Mouse (Mus musculus): Measurements from ENCODE around the gene Hist1h4j. TPM values are rescaled to one million over a fixed set of nuclear protein-coding genes. Genes with fewer than 3 reads are reported as not detected.
A peak's percentile ranks its signal among the peaks of the same experiment; 100 is the strongest.
"Not testable (repeated sequence)": the region's sequence is repeated elsewhere in the genome, so short reads cannot be mapped to it uniquely, and the experiment has no call there.

The Hist1h4j gene
- polyA plus RNA-seq (2015; fragmentation: Nextera tagmentation; extraction: Ambion mirVana) = 0.41 and 0.81 TPM in 2 replicates

- H3K36me3 ChIP-seq; H3K9me3 ChIP-seq (replicated peaks); H3K27me3 ChIP-seq: not testable (repeated sequence)
- Histone ChIP-seq H3K4me3 (replicated peaks) (peak within 1 kb of the TSS; percentile 63), H3K9ac (peak within 1 kb of the TSS; percentile 81), H3K4me1 (replicated peaks) (peaks cover 41% of the 10 kb centered on the region), H3K4me2 (peak within 1 kb of the TSS; percentile 80), H3K27ac (peak within 1 kb of the TSS; percentile 96)
- ATAC-seq (ENCODE audit: low read depth) (peak; percentile 90), DNase-seq (peak; percentile 79)
- under 1% methylated on average over 42 of the region's 56 CpGs for WGBS (ENCODE audit: insufficient replicate concordance)
Measured at GRCm38 (mm10) chr13:21734906-21735767, at the start of gene Hist1h4j. TSS of gene Hist1h4j (plus strand) at chr13:21735064.

- no peak within 1 kb of the TSS for H3K27ac ChIP-seq
- H3K9ac ChIP-seq = no peak within 1 kb of the TSS
- H3K9me3 ChIP-seq (replicated peaks) = no peaks in the 10 kb centered on the region
- no peaks in the 10 kb centered on the region for H3K36me3 ChIP-seq
- no peaks in the 10 kb centered on the region for H3K27me3 ChIP-seq
- no peak within 1 kb of the TSS for H3K4me3 ChIP-seq (replicated peaks)
- H3K4me1 ChIP-seq (replicated peaks) = no peaks in the 10 kb centered on the region
- no peak within 1 kb of the TSS for H3K4me2 ChIP-seq
- no peak for ATAC-seq (ENCODE audit: low read depth)
- no peak for DNase-seq
Measured at GRCm38 (mm10) chr13:21697811-21698210, 37.1 kb upstream of the Hist1h4j start, which contains the start of gene Olfr1359. TSS of gene Olfr1359 (plus strand) at chr13:21698111.

DNA sequence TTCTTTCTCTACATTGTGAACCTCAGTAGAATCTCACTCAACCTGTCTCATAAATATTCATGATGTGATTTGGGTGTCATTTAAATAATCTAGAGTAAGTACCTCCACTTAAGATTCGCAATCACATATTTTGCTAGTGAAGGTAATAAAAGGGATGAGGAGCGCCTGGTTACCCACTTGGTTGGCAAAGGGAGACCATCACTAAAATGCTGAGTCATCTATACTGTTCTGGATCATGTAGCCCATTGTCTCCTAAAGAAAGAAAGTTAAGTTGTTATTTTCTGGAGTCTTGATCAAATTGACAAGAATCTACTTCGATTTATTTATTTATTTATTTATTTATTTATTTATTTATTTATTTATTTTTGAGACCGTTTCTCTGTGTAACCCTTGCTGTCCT, 28.2 kb upstream of the Hist1h4j start:
- Histone ChIP-seq H3K9ac (no peak overlapping the region), H3K36me3 (no peaks in the 10 kb centered on the region), H3K27ac (no peak overlapping the region), H3K4me3 (replicated peaks) (no peak overlapping the region), H3K9me3 (replicated peaks) (no peaks in the 10 kb centered on the region), H3K4me1 (replicated peaks) (peaks cover 7% of the 10 kb centered on the region), H3K4me2 (no peak overlapping the region), H3K27me3 (no peaks in the 10 kb centered on the region)
- no peak for ATAC-seq (ENCODE audit: low read depth)
- DNase-seq = no peak
- WGBS (ENCODE audit: insufficient replicate concordance) = 56% methylated on average over 4 of the region's 4 CpGs

- peak overlapping the region; percentile 62 for H3K4me2 ChIP-seq
- peak; percentile 83 for DNase-seq
- H3K9me3 ChIP-seq (replicated peaks) = no peaks in the 10 kb centered on the region
- H3K4me1 ChIP-seq (replicated peaks) = peaks cover 27% of the 10 kb centered on the region
- H3K27ac ChIP-seq = peak overlapping the region; percentile 80
- H3K9ac ChIP-seq = peak overlapping the region; percentile 79
- no peaks in the 10 kb centered on the region for H3K27me3 ChIP-seq
- peak; percentile 70 for ATAC-seq (ENCODE audit: low read depth)
- no peaks in the 10 kb centered on the region for H3K36me3 ChIP-seq
- WGBS (ENCODE audit: insufficient replicate concordance) = under 1% methylated on average over 32 of the region's 32 CpGs
- peak overlapping the region; percentile 71 for H3K4me3 ChIP-seq (replicated peaks)
Measured at GRCm38 (mm10) chr13:21710031-21710711, 24.7 kb upstream of the Hist1h4j start.

GRCm38 (mm10) chr13:21710821-21711525, 23.9 kb upstream of the Hist1h4j start:
- WGBS (ENCODE audit: insufficient replicate concordance) = 1% methylated on average over 22 of the region's 22 CpGs
- ATAC-seq (ENCODE audit: low read depth) (peak; percentile 60), DNase-seq (peak; percentile 72)
- no peaks in the 10 kb centered on the region for H3K27me3 ChIP-seq
- H3K27ac ChIP-seq = peak overlapping the region; percentile 43; the same call in 1 of the 2 replicates
- H3K4me2 ChIP-seq = peak overlapping the region; percentile 86
- peak overlapping the region; percentile 76 for H3K9ac ChIP-seq
- H3K36me3 ChIP-seq = no peaks in the 10 kb centered on the region
- H3K9me3 ChIP-seq (replicated peaks) = no peaks in the 10 kb centered on the region
- H3K4me3 ChIP-seq (replicated peaks) = peak overlapping the region; percentile 66
- peaks cover 31% of the 10 kb centered on the region for H3K4me1 ChIP-seq (replicated peaks)

- 23% methylated on average over 4 of the region's 4 CpGs for WGBS (ENCODE audit: insufficient replicate concordance)
- Histone ChIP-seq H3K9ac (peak overlapping the region; percentile 76), H3K36me3 (no peaks in the 10 kb centered on the region), H3K27ac (peak overlapping the region; percentile 50), H3K9me3 (replicated peaks) (no peaks in the 10 kb centered on the region), H3K27me3 (no peaks in the 10 kb centered on the region), H3K4me1 (replicated peaks) (peaks cover 32% of the 10 kb centered on the region), H3K4me3 (replicated peaks) (peak overlapping the region; percentile 66), H3K4me2 (peak overlapping the region; percentile 86)
- DNase-seq (peak; percentile 15), ATAC-seq (ENCODE audit: low read depth) (no peak)
Measured at GRCm38 (mm10) chr13:21711698-21712097, 23.2 kb upstream of the Hist1h4j start.

DNA sequence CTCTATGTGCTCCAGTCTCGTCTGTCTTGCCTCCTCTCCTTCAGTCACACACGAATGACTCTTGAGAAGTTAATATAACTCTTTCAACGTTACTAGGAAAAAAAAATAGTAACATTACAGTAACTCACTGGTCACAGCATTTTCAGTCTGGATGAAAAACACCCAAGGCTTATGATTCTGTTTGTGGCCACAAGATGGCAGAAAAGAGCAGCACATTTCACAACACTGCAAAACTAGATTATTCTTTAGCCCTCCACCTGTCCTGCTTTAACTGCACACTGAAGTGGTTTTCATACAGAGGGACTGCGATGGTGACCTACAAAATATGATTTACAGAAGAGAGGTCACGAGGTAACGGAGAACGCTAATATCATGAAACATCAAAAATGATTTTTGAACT, 20.1 kb upstream of the Hist1h4j start:
- H3K9ac ChIP-seq = peak overlapping the region; percentile 88
- under 1% methylated on average over 7 of the region's 7 CpGs for WGBS (ENCODE audit: insufficient replicate concordance)
- H3K4me1 ChIP-seq (replicated peaks) = peaks cover 51% of the 10 kb centered on the region
- no peak for ATAC-seq (ENCODE audit: low read depth)
- no peaks in the 10 kb centered on the region for H3K27me3 ChIP-seq
- peak overlapping the region; percentile 99 for H3K27ac ChIP-seq
- no peaks in the 10 kb centered on the region for H3K9me3 ChIP-seq (replicated peaks)
- peak; percentile 62 for DNase-seq
- H3K4me3 ChIP-seq (replicated peaks) = peak overlapping the region; percentile 63
- H3K4me2 ChIP-seq = peak overlapping the region; percentile 86
- no peaks in the 10 kb centered on the region for H3K36me3 ChIP-seq

DNA sequence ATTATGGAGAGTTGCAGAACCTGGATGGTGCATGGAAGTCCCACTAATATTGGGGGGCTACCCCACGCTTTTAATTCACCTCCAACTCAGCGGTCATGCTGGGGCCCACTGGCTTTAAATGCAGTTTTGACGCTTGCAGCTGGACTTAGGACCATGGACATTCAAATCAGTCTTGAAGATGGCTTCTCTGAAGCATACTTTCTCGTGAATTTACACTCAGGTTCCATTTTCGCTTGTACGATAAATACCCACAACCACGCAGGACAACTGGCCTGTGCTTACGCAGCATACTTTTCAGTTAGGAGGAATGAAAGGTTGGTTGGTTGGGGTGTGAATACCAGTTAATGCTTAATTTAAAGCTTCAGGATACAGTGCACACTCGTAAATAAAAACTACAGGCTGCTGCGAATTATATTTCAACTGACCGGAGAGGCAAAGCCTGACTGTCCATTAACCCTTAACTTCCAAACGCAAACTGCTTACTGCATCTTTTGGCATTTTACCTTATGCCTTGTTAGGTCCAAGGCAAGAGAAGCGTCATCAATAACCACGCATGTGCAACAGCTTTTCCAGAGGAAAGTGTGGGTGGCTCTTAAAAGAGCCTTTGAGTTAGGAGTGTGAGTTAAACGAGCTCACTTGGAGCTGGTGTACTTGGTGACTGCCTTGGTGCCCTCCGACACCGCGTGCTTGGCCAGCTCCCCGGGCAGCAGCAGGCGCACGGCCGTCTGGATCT, 19.6 kb upstream of the Hist1h4j start:
- Histone ChIP-seq H3K27me3 (no peaks in the 10 kb centered on the region), H3K9ac (peak overlapping the region; percentile 88), H3K4me2 (peak overlapping the region; percentile 86), H3K4me1 (replicated peaks) (peaks cover 57% of the 10 kb centered on the region), H3K27ac (peak overlapping the region; percentile 99), H3K36me3 (no peaks in the 10 kb centered on the region), H3K9me3 (replicated peaks) (no peaks in the 10 kb centered on the region), H3K4me3 (replicated peaks) (peak overlapping the region; percentile 63)
- ATAC-seq (ENCODE audit: low read depth) (0 out of 2 replicates have a peak, but pooled peaks have one; percentile 0), DNase-seq (no peak)
- under 1% methylated on average over 22 of the region's 22 CpGs for WGBS (ENCODE audit: insufficient replicate concordance)

DNA sequence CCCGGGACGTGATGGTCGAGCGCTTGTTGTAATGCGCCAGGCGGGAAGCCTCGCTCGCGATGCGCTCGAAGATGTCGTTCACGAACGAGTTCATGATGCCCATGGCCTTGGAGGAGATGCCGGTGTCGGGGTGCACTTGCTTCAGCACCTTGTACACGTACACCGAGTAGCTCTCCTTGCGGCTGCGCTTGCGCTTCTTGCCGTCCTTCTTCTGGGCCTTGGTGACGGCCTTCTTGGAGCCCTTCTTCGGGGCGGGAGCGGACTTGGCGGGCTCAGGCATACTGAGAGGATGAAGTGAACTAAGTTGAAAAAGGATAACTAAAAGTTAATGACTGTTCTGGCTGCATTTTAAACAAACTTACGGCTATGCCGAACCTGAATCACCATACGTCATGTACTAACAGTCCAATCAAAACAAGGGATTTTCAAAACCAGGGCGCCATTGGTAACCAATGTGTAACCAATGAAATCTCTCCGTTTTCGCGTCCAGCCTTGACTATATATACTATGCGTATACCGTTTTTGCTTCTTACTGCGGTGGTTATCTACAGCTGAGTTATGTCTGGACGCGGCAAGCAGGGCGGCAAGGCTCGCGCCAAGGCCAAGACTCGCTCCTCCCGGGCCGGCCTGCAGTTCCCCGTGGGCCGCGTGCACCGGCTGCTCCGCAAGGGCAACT, 18.9 kb upstream of the Hist1h4j start, which contains the start of the genes Hist1h2bl and Hist1h2ai:
Gene Hist1h2bl, minus strand, starts transcription at position 280 of the 676 bp plus-strand sequence.
Gene Hist1h2ai, plus strand, starts transcription at position 559 of the 676 bp plus-strand sequence.
- H3K36me3 ChIP-seq; H3K9me3 ChIP-seq (replicated peaks); H3K27me3 ChIP-seq: not testable (repeated sequence)
- DNase-seq = peak; percentile 91
- peak; percentile 84 for ATAC-seq (ENCODE audit: low read depth)
- under 1% methylated on average over 32 of the region's 50 CpGs for WGBS (ENCODE audit: insufficient replicate concordance)
- Histone ChIP-seq H3K9ac (peak within 1 kb of the TSS; percentile 88), H3K4me2 (peak within 1 kb of the TSS; percentile 86), H3K4me1 (replicated peaks) (peaks cover 63% of the 10 kb centered on the region), H3K4me3 (replicated peaks) (peak within 1 kb of the TSS; percentile 63), H3K27ac (peak within 1 kb of the TSS; percentile 99)
